Mouse (Mus musculus): Measurements from ENCODE around the gene Adssl1. TPM values are rescaled to one million over a fixed set of nuclear protein-coding genes. Genes with fewer than 3 reads are reported as not detected.

The Adssl1 gene
- polyA plus RNA-seq, 1 experiment from 2014 or later = 13.4 TPM

GRCm38 (mm10) chr12:112663716-112664115 is 43.9 kb downstream of the Adssl1 start:
- no peak overlapping the region for H3K27ac ChIP-seq
- H3K9ac ChIP-seq (ENCODE audit: low read depth, low read length) = no peak overlapping the region

DNA sequence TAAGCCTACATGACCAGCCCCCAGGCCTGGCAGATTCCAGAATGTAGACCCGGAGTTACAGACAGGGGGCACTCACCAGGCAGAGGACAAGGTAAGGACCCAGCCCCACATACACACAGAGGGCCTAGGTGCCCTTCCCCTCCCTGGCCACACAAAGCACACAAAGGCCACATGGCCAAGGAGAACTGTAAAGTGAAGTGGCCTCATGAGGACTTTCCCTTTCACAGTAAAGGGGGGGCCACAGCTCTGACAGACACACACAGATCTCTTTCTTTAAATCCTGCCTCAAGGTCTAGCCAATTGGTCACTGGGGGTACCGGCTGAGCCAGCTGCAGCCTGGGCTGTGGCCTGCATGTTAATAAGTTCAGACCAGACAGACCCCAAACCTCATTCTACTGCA is 44.3 kb downstream of the Adssl1 start:
- no peak overlapping the region for H3K4me2 ChIP-seq (ENCODE audit: low read length)
- H3K27me3 ChIP-seq (ENCODE audit: insufficient read depth, low read length) = no peaks in the 10 kb centered on the region
- WGBS = 53% methylated on average over 2 of the region's 2 CpGs
- H3K36me3 ChIP-seq (ENCODE audit: insufficient read depth, low read length) = peaks cover 43% of the 10 kb centered on the region; the same call in 1 of the 2 replicates
- peaks cover 38% of the 10 kb centered on the region; the same call in 1 of the 2 replicates for H3K4me1 ChIP-seq (replicated peaks; ENCODE audit: insufficient read depth, low read length)
- H3K9me3 ChIP-seq (replicated peaks; ENCODE audit: low read length) = no peaks in the 10 kb centered on the region
- ATAC-seq (replicated peaks; ENCODE audit: low FRiP score, low read depth) (no peak), DNase-seq (ENCODE audit: low spot score) (no peak)
- H3K4me3 ChIP-seq (replicated peaks; ENCODE audit: low read depth, low read length) = no peak overlapping the region
- H3K27ac ChIP-seq = no peak overlapping the region
- no peak overlapping the region for H3K9ac ChIP-seq (ENCODE audit: low read depth, low read length)
- TF ChIP-seq CTCF (IDR thresholded peaks at IDR 0.05; ENCODE audit: low read depth) = peak; percentile 12; the same call in 1 of the 2 replicates

More at GRCm38 (mm10) chr12:112663716-112664115, 43.9 kb downstream of the Adssl1 start:
- peaks cover 34% of the 10 kb centered on the region; the same call in 1 of the 2 replicates for H3K4me1 ChIP-seq (replicated peaks; ENCODE audit: insufficient read depth, low read length)
- no peaks in the 10 kb centered on the region for H3K27me3 ChIP-seq (ENCODE audit: insufficient read depth, low read length)
- no peak for DNase-seq (ENCODE audit: low spot score)
- 91% methylated on average over 12 of the region's 12 CpGs for WGBS
- no peaks in the 10 kb centered on the region for H3K9me3 ChIP-seq (replicated peaks; ENCODE audit: low read length)
- ATAC-seq (replicated peaks; ENCODE audit: low FRiP score, low read depth) = no peak
- no peak overlapping the region for H3K4me3 ChIP-seq (replicated peaks; ENCODE audit: low read depth, low read length)
- H3K4me2 ChIP-seq (ENCODE audit: low read length) = no peak overlapping the region
- peaks cover 47% of the 10 kb centered on the region for H3K36me3 ChIP-seq (ENCODE audit: insufficient read depth, low read length)
- no peak for TF ChIP-seq CTCF (IDR thresholded peaks at IDR 0.05; ENCODE audit: low read depth)

- no peak overlapping the region for H3K27ac ChIP-seq
- H3K36me3 ChIP-seq (ENCODE audit: insufficient read depth, low read length) = peaks cover 39% of the 10 kb centered on the region
- DNase-seq (ENCODE audit: low spot score) = no peak
- no peak overlapping the region for H3K4me2 ChIP-seq (ENCODE audit: low read length)
- H3K27me3 ChIP-seq (ENCODE audit: insufficient read depth, low read length) = no peaks in the 10 kb centered on the region
- no peak overlapping the region for H3K4me3 ChIP-seq (replicated peaks; ENCODE audit: low read depth, low read length)
- no peak overlapping the region for H3K9ac ChIP-seq (ENCODE audit: low read depth, low read length)
- no peak for TF ChIP-seq CTCF (IDR thresholded peaks at IDR 0.05; ENCODE audit: low read depth)
- peaks cover 40% of the 10 kb centered on the region; the same call in 1 of the 2 replicates for H3K4me1 ChIP-seq (replicated peaks; ENCODE audit: insufficient read depth, low read length)
- 45% methylated on average over 5 of the region's 5 CpGs for WGBS
- H3K9me3 ChIP-seq (replicated peaks; ENCODE audit: low read length) = no peaks in the 10 kb centered on the region
- no peak for ATAC-seq (replicated peaks; ENCODE audit: low FRiP score, low read depth)
These were observed 44.8 kb downstream of the Adssl1 start for GRCm38 (mm10) chr12:112664656-112665055.

DNA sequence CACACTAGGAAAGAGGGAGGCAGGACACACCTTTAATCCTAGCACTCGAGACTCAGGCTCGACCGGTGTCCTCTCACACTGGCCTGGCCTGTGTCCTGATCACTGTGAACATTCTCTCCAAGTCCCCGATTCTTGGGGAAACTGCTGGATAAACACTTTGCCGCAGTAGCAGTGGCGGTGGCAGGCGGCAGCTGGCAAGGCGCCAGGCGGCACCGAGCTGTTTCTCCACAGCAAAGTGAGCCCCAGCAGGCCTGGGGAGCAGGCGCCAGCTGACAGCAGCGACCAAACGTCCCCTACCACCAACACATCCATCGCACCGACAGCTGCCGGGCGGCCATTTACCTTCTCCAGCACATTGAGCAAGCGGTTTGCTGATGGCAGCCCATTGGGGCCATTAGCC is 45.6 kb downstream of the Adssl1 start:
- TF ChIP-seq CTCF (IDR thresholded peaks at IDR 0.05; ENCODE audit: low read depth) = no peak
- 28% methylated on average over 18 of the region's 18 CpGs for WGBS
- DNase-seq (ENCODE audit: low spot score) = peak; percentile 18
- ATAC-seq (replicated peaks; ENCODE audit: low FRiP score, low read depth) = no peak
- H3K36me3 ChIP-seq (ENCODE audit: insufficient read depth, low read length) = peaks cover 45% of the 10 kb centered on the region
- H3K27ac ChIP-seq = no peak overlapping the region
- no peaks in the 10 kb centered on the region for H3K9me3 ChIP-seq (replicated peaks; ENCODE audit: low read length)
- H3K27me3 ChIP-seq (ENCODE audit: insufficient read depth, low read length) = no peaks in the 10 kb centered on the region
- no peak overlapping the region for H3K9ac ChIP-seq (ENCODE audit: low read depth, low read length)
- no peak overlapping the region for H3K4me3 ChIP-seq (replicated peaks; ENCODE audit: low read depth, low read length)
- H3K4me2 ChIP-seq (ENCODE audit: low read length) = no peak overlapping the region
- peaks cover 40% of the 10 kb centered on the region; the same call in 1 of the 2 replicates for H3K4me1 ChIP-seq (replicated peaks; ENCODE audit: insufficient read depth, low read length)

DNA sequence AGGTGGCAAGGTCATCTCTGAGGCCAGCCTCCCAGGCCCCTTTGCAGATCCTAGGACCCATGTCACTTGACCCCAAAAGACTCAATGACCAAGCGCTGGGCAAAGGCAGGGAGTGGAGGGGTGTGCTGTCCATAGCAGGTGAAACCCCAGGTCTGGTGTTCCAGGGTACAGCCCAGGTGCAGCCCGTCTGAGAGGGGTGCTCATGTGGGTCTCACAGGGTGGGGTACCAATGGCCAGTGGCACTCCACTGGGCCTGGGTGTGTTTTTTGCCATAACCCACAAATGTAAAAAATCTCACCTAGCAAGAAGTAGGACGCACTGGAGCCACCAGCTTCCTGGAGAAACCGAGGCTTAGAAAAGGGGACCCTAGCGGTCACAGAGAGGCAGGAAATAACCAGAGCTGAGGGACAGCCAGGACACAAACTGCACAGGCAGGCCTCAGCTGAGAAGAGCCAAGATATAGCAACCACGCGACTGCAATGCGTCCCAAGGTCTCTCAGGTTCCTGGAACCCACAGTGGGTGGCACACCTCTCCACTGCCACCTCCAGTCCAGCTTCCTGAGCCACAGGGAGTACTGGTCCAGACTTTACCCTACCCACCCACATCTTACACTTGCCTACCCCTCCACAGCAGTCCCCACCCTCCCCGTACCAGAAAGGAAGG is 46.2 kb downstream of the Adssl1 start:
- TF ChIP-seq CTCF (IDR thresholded peaks at IDR 0.05; ENCODE audit: low read depth) = no peak
- H3K4me1 ChIP-seq (replicated peaks; ENCODE audit: insufficient read depth, low read length) = peaks cover 39% of the 10 kb centered on the region
- no peak overlapping the region for H3K27ac ChIP-seq

GRCm38 (mm10) chr12:112667619-112668297 is 47.9 kb downstream of the Adssl1 start:
- peaks cover 32% of the 10 kb centered on the region for H3K36me3 ChIP-seq (ENCODE audit: insufficient read depth, low read length)
- H3K9ac ChIP-seq (ENCODE audit: low read depth, low read length) = no peak overlapping the region
- DNase-seq (ENCODE audit: low spot score) = no peak
- WGBS = 66% methylated on average over 10 of the region's 10 CpGs
- H3K27ac ChIP-seq = no peak overlapping the region
- no peak overlapping the region for H3K4me3 ChIP-seq (replicated peaks; ENCODE audit: low read depth, low read length)
- H3K4me2 ChIP-seq (ENCODE audit: low read length) = no peak overlapping the region
- no peaks in the 10 kb centered on the region for H3K9me3 ChIP-seq (replicated peaks; ENCODE audit: low read length)
- no peak for TF ChIP-seq CTCF (IDR thresholded peaks at IDR 0.05; ENCODE audit: low read depth)
- H3K4me1 ChIP-seq (replicated peaks; ENCODE audit: insufficient read depth, low read length) = peaks cover 43% of the 10 kb centered on the region
- ATAC-seq (replicated peaks; ENCODE audit: low FRiP score, low read depth) = no peak
- H3K27me3 ChIP-seq (ENCODE audit: insufficient read depth, low read length) = no peaks in the 10 kb centered on the region

More for the DNA sequence above, 46.2 kb downstream of the Adssl1 start:
- DNase-seq (ENCODE audit: low spot score) (no peak), ATAC-seq (replicated peaks; ENCODE audit: low FRiP score, low read depth) (no peak)
- no peak overlapping the region for H3K4me2 ChIP-seq (ENCODE audit: low read length)
- no peaks in the 10 kb centered on the region for H3K9me3 ChIP-seq (replicated peaks; ENCODE audit: low read length)
- no peak overlapping the region for H3K4me3 ChIP-seq (replicated peaks; ENCODE audit: low read depth, low read length)
- 78% methylated on average over 9 of the region's 9 CpGs for WGBS
- H3K36me3 ChIP-seq (ENCODE audit: insufficient read depth, low read length) = peaks cover 45% of the 10 kb centered on the region
- H3K27me3 ChIP-seq (ENCODE audit: insufficient read depth, low read length) = no peaks in the 10 kb centered on the region
- no peak overlapping the region for H3K9ac ChIP-seq (ENCODE audit: low read depth, low read length)

Measured in kidney, postnatal 0 days (tissue).